ENCODE assay signal across 9 mouse cellular contexts in the genomic region with DNA sequence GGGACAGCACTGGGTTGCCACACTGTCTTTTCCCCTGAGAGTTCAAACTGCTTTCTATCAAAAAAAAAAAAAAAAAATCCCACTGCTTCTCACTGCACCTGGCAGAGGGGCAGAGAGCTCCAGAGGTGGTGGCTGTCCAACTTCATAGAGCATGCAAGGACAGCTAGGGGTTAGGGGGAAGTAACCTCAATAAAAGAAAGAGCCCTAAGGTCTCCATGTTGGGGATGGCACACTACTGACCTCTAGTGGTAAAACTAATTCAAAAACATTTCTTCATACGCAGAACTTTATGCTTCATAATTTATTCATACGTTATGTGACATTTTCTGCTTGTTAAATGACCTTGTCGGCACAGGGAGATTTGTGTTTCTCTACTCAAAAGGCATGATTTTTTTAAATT. TPM values are rescaled to one million over a fixed set of nuclear protein-coding genes. Genes with fewer than 3 reads are reported as not detected.
DNase-seq lines count a peak whose midpoint lies in the region; ATAC-seq and TF ChIP-seq lines count a peak whose summit lies in the region.
"Had no signal": no experiment of that assay in that cellular context is flagged by ENCODE, and none has a peak within 500 bp of the region (broad histone marks: within the 10 kb centered on the region; RNA-seq: fewer than 3 reads in every experiment).

No protein-coding gene starts in this region.

- H3K4me1 ChIP-seq in lung, embryonic 14.5 days (ENCODE audit: insufficient read depth): no peaks in the 10 kb centered on the region
- H3K4me1 ChIP-seq in forebrain, embryonic 16.5 days (replicated peaks; ENCODE audit: control insufficient read depth, insufficient read depth, low read length): no peaks in the 10 kb centered on the region
- no peaks in the 10 kb centered on the region for H3K4me1 ChIP-seq in heart, embryonic 11.5 days (ENCODE audit: control insufficient read depth, insufficient read depth, low read length)

- H3K27me3 ChIP-seq in lung, embryonic 14.5 days (ENCODE audit: insufficient read depth, low read length): no peaks in the 10 kb centered on the region
- H3K27me3 ChIP-seq in forebrain, embryonic 16.5 days (replicated peaks; ENCODE audit: control insufficient read depth, insufficient read depth, low read length): no peaks in the 10 kb centered on the region
- H3K27me3 ChIP-seq in heart, embryonic 11.5 days (ENCODE audit: control insufficient read depth, insufficient read depth, low read length): no peaks in the 10 kb centered on the region

- no peak overlapping the region for H3K4me3 ChIP-seq in lung, embryonic 14.5 days (ENCODE audit: low read depth, low read length)
- H3K4me3 ChIP-seq in forebrain, embryonic 16.5 days (replicated peaks; ENCODE audit: low read length): no peak overlapping the region
- no peak overlapping the region for H3K4me3 ChIP-seq in heart, embryonic 11.5 days (ENCODE audit: low read depth, low read length)

- 0 out of 2 replicates have a peak, but pooled peaks cover 4% of the 10 kb centered on the region for H3K9me3 ChIP-seq in lung, embryonic 14.5 days (ENCODE audit: low read depth, low read length)
- no peaks in the 10 kb centered on the region for H3K9me3 ChIP-seq in forebrain, embryonic 16.5 days (ENCODE audit: control insufficient read depth, low read length)
- no peaks in the 10 kb centered on the region for H3K9me3 ChIP-seq in heart, embryonic 11.5 days (replicated peaks; ENCODE audit: control insufficient read depth, low read length)

- H3K27ac ChIP-seq in lung, embryonic 14.5 days (ENCODE audit: low read depth): no peak overlapping the region
- no peak overlapping the region for H3K27ac ChIP-seq in forebrain, embryonic 16.5 days (ENCODE audit: low read length)
- no peak overlapping the region for H3K27ac ChIP-seq in heart, embryonic 11.5 days (ENCODE audit: low read depth, low read length)
- H3K27ac ChIP-seq: macrophage had no signal

- ATAC-seq in cerebellum, adult (ENCODE audit: insufficient number of reproducible peaks, low FRiP score, low TSS enrichment): peak; percentile 49; the same call in 1 of the 2 replicates
- peak; percentile 54; the same call in 1 of the 2 replicates for ATAC-seq in lung, embryonic 14.5 days (ENCODE audit: insufficient read depth)
- ATAC-seq in forebrain, embryonic 16.5 days: peak; percentile 43; the same call in 1 of the 2 replicates
- no peak for ATAC-seq in heart, embryonic 11.5 days (replicated peaks; ENCODE audit: insufficient number of reproducible peaks, low FRiP score, low TSS enrichment)

- DNase-seq in cerebellum, adult 11 months: no peak
- DNase-seq in lung, embryonic 14.5 days: peak; percentile 85
- no peak for DNase-seq in lung, adult 18-20 months
- peak; percentile 74 for DNase-seq in retina, postnatal 1 day
- no peak for DNase-seq in layer of hippocampus, postnatal 10 days (ENCODE audit: low spot score in 2 of 2)

- no peak overlapping the region for H3K9ac ChIP-seq in lung, embryonic 14.5 days
- H3K9ac ChIP-seq in forebrain, embryonic 16.5 days (replicated peaks; ENCODE audit: low read depth, low read length): no peak overlapping the region
- no peak overlapping the region for H3K9ac ChIP-seq in heart, embryonic 11.5 days (ENCODE audit: low read depth, low read length)

- H3K36me3 ChIP-seq in lung, embryonic 14.5 days (ENCODE audit: insufficient read depth): no peaks in the 10 kb centered on the region
- H3K36me3 ChIP-seq in forebrain, embryonic 16.5 days (ENCODE audit: control insufficient read depth, insufficient read depth): no peaks in the 10 kb centered on the region
- no peaks in the 10 kb centered on the region for H3K36me3 ChIP-seq in heart, embryonic 11.5 days (ENCODE audit: control insufficient read depth, insufficient read depth, low read length)

- no peak overlapping the region for H3K4me2 ChIP-seq in lung, embryonic 14.5 days
- H3K4me2 ChIP-seq in forebrain, embryonic 16.5 days (ENCODE audit: low read length): no peak overlapping the region
- H3K4me2 ChIP-seq in heart, embryonic 11.5 days: no peak overlapping the region

- TF ChIP-seq CTCF in lung, embryonic 14.5 days (IDR thresholded peaks at IDR 0.05; ENCODE audit: low read depth): peak; percentile 76

- WGBS in lung, embryonic 14.5 days: 13% methylated on average over 3 of the region's 3 CpGs
- 17% methylated on average over 3 of the region's 3 CpGs for WGBS in forebrain, embryonic 16.5 days
- WGBS in heart, embryonic 11.5 days (ENCODE audit: insufficient replicate concordance): 30% methylated on average over 3 of the region's 3 CpGs

RNA-seq across cellular contexts. Expression of a gene that starts 7.1 kb away (rescaled TPM):
- polyA plus RNA-seq in lung, embryonic 14.5 days (2014; fragmentation: Nextera tagmentation; extraction: Ambion mirVana): 115 and 123 TPM in 2 replicates
- polyA plus RNA-seq in forebrain, embryonic 16.5 days (2015; fragmentation: Nextera tagmentation; extraction: Ambion mirVana): 245 and 251 TPM in 2 replicates
- 100 to 1,000 TPM; 263 to 293 TPM for total RNA-seq in layer of hippocampus, postnatal 10 days (2021)
- 92.8 and 95.5 TPM in 2 replicates for polyA plus RNA-seq in heart, embryonic 11.5 days (2014; fragmentation: Nextera tagmentation; extraction: Ambion mirVana)

Comparison
In these comparisons a context has a peak if more than half of its experiments do, and no peak if none do; other contexts are left out.
1. DNase-seq: peak in lung, embryonic 14.5 days (single experiment) and retina, postnatal 1 day (single experiment); none in cerebellum, adult 11 months (single experiment), lung, adult 18-20 months (0 of 2) and layer of hippocampus, postnatal 10 days (0 of 2).